Mouse (Mus musculus) embryo, embryonic 9.5 days (tissue): ENCODE results near the gene Mpp3.

Source experiments
- DNase-seq: peaks from one replicate; pipeline ENCODE4 v3.0.0-alpha.2; 2017; ENCODE audit errors: extremely low spot score

The Mpp3 gene

GRCm38 (mm10) chr11:102028087-102028816, at the start of gene Mpp3:
TSS of gene Mpp3 (minus strand) at chr11:102028461.
- no peak for DNase-seq

GRCm38 (mm10) chr11:102073722-102074121, 45.5 kb upstream of the Mpp3 start:
- DNase-seq: no peak

DNA sequence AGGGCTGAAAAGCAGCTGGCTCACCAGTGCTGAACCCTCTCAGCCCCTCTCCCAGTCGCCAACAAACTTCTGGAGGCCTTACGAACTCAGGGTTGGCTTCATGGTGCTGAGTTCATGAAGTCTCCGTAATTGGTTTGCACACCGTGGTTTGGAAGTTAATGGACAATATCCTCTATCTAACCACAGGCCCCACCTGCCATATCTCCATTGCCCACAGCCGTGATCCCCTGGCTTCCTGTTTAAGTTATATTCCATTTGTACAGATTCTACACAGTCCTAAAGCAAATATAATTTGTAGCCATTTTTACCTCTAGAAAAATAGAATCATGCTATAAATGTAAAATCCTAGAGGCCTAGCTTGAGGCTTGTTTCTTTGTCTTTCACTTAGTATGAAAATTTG, 44.5 kb upstream of the Mpp3 start:
- no peak for DNase-seq

GRCm38 (mm10) chr11:102070426-102070825, 42.2 kb upstream of the Mpp3 start:
- no peak for DNase-seq

DNA sequence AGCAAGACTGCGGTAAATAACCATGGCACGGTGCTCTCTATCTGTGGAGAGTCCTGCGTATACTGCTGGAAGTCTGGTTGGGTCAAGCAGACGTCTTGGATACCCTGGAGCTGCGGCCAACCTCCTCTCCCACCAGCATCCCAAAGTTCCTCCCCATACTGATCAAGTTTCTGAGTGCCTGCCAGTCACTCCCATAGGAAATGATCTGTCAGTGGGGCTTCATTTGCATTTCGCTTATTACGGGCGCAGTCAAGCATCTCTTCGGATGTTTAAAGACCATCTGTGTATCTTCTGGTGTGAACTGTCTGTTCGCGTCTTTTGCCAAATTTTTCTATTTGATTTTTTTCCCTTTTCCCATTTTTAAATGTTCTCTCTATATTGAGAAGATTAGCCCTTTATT, 41.4 kb upstream of the Mpp3 start:
- no peak for DNase-seq

- no peak for DNase-seq
Measured at GRCm38 (mm10) chr11:102068969-102069368, 40.7 kb upstream of the Mpp3 start.

GRCm38 (mm10) chr11:102063076-102063475, 34.8 kb upstream of the Mpp3 start:
- DNase-seq: no peak

DNA sequence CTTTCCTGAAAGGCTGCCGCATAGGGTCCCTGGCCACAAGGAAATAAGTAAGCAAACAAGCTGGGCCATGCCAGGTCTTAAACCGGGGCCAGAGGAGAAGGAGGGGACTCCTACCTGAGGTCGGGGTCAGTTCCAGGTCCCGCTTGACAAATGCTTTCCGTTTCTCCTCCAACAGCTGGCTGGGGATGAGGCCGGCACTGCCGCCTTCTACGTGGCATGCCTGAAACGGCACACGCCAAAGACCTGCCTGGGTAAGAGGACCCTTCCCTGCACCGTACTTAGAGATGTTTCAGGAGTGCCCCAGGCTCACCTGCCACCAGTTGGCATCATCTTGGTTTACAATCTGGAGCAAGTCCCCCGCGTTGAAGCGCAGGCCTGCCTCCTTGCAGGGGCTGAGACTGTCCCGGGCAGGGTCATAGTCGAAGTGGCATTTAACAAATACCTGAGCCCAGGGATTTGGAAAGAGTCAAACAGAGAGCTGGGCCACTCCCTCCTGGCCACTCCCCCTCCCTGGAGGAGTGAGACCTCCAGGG, 33.7 kb upstream of the Mpp3 start:
- DNase-seq: no peak

GRCm38 (mm10) chr11:102061236-102061940, 33.1 kb upstream of the Mpp3 start:
- peak; percentile 85 for DNase-seq

DNA sequence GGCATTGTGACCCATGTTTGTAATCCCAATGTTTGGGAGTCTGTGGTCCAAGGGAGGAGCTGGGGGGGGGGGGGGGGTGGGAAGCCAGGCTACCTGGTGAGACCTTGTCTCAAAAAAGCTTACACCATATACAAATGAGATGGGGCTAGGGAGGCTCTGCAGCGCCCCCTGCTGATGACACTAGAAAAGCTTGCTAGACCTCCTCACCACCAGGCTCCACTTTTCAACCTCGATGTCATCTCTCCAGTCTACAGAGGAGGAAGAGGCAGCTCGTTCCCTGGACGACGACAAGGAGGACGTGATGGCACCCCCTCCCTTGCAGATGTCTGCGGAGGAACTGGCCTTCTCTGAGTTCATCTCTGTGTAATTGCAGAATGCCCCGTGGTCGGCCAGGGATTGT, 25.6 kb upstream of the Mpp3 start:
- DNase-seq: peak; percentile 54

DNA sequence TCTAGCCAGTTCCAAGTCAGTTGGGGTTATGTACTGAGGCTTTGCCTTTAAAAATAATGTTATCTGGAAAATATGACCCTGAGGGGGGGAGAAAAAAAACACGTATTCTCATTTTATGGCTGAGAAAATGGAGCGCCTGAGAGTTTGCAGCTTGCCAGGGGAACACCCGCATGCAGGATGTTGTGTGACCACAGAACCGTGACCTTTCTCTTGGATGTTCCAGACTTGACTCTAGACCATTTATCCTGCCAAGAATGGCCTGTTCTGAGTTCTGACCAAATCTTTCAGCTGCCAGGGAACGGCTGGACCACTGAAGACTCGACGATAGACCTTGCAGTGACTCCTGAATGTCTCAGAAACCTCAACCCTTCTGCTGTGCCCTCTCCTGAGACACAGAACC, 24.9 kb upstream of the Mpp3 start:
- no peak for DNase-seq

GRCm38 (mm10) chr11:102052697-102053096, 24.4 kb upstream of the Mpp3 start:
- no peak for DNase-seq

- no peak for DNase-seq
Measured at GRCm38 (mm10) chr11:102051954-102052353, 23.7 kb upstream of the Mpp3 start.

GRCm38 (mm10) chr11:102051541-102051940, 23.3 kb upstream of the Mpp3 start:
- DNase-seq: no peak

DNA sequence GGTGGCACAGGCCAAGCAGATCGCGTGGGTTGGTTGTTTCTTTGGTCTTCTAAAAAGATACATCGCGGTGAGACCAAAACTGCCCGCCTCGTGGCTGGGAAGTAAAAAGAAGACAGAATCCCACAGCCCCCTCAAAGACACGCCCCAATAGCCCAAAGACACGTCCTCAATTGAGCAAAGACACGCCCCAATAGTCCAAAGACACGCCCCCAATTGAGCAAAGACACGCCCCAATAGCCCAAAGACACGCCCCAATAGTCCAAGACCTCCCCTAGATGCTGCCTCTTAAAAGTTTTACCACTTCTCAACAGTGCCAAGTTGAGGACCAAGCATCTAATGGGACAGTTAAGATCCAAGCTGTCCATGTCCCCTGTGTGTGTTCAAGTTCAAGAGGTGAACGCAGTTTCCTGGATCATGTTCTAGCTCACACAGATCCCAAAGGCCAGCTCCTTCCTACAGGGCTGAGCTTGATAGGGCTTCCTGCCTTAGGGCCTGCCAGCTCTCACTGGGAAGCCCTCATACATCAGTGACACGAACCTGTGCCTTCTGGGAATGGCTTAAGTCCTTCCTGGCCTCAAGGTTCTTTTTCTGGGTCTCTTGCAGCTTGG, 21.7 kb upstream of the Mpp3 start:
- DNase-seq: no peak

DNA sequence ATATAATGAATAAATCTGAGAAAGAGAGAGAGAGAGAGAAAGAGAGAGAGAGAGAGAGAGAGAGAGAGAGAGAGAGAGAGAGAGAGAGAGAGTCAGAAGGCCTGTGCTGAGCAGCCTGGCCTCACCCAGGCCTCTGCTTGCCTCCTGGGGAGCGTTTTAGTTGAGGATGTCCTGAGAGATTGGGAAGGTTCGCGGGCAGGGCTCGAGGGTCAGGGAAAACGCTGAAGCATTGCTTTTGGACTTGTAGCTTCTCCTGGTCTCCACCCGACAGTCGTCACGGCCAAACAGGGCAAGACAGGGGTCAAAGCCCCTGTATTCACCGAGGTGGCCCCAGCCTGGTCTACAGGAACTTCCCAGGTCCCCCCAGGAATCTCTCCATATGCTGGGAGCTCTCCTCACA, 18.3 kb upstream of the Mpp3 start:
- no peak for DNase-seq

- no peak for DNase-seq
Measured at GRCm38 (mm10) chr11:102044691-102045212, 16.5 kb upstream of the Mpp3 start.

- no peak for DNase-seq
Measured at GRCm38 (mm10) chr11:102043381-102043780, 15.1 kb upstream of the Mpp3 start.

DNA sequence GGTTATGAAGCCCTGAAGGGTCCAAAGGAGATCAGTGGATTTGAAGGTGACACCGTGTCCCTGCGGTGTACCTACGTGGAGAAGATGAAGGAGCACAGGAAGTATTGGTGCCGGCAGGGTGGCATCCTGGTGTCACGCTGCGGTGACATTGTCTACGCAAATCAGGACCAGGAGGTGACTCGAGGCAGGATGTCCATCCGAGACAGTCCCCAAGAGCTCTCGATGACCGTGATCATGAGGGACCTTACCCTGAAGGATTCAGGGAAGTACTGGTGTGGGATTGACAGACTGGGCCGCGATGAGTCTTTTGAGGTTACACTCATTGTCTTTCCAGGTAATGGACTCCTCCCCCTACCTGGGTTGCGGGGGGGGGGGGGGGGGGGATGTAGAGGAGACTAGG, 14.7 kb upstream of the Mpp3 start:
- DNase-seq: no peak

DNA sequence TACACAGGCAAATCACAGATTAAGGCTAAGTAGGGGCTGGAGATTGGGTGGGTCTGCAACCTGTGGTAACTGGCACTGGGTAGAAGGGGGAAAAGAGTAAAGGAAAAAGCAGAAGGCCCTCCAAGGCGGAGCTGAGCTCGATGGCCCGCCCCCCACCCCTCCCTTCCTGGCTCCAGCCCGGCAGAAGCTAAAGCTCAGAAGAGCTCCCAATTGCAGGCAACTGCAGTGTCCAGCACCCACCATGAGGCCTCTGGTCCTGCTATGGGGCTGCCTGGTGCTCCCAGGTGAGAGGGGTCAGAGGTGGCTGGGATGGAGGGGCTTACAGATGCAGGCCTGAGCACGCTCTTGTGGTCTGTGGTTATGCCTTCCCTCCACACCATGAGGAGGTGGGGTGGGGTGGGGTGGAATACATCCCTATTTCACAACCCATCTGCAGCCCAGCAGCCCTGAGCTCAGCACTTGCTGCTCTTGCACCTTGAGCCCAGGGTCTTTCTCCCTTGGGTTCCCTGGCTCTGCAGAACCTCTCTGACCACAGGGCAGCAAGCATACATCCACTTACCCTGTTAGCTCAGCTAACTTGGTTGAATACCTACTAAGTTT, 13.2 kb upstream of the Mpp3 start, which contains the start of gene Cd300lg:
Cd300lg (plus strand) TSS at position 160 of the 600 bp plus-strand sequence.
- no peak for DNase-seq

- no peak for DNase-seq
Measured at GRCm38 (mm10) chr11:102040646-102041045, 12.4 kb upstream of the Mpp3 start.

DNA sequence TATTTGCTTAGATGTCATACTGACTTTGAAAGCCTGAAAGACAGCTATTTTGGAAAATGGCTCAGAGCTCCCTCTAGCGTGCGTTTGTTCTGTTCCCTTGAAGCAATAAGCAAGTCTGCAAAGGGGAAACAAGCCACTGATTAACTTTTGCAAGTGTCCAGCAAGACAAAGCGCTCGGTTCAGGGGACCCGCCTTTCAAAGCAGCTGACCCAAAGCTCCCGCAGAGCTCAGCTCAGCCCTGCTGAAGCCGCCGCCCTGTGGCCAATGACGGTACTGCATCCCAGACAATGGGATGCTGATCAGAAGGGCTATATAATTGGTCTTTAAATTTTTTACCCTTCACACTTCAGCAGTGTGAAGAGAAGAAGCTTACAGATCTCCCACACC, 11.9 kb upstream of the Mpp3 start:
- DNase-seq: peak; percentile 93
